Mouse (Mus musculus) CH12.LX (cell line): ENCODE data around the gene Wnt3a. TPM values are rescaled to one million over a fixed set of nuclear protein-coding genes. Genes with fewer than 3 reads are reported as not detected.

ENCODE experiments used
- DNase-seq: peaks from one replicate; pipeline ENCODE4 v3.0.0-alpha.2; 2013; ENCODE audit errors: extremely low read depth
- H3K27ac ChIP-seq: 2 replicates; pipeline ENCODE4 v1.5.1; 2012; ENCODE audit warnings: low read depth, mild to moderate bottlenecking, control low read depth, moderate library complexity; ENCODE audit not compliant: insufficient read depth
- H3K27me3 ChIP-seq: replicated peaks from 2 replicates; pipeline ENCODE3; 2012; ENCODE audit warnings: inconsistent platforms
- H3K36me3 ChIP-seq, 2 experiments: replicated peaks in 1 of 2; 2 replicates each; pipeline versions ENCODE3 to v1.6.1; 2012; ENCODE audit warnings: inconsistent platforms in 1 of 2, low read length in 1 of 2, mild to moderate bottlenecking in 1 of 2, mixed read lengths in 1 of 2, moderate library complexity in 1 of 2; ENCODE audit not compliant: control insufficient read depth in 1 of 2, insufficient read depth in 1 of 2
- H3K4me1 ChIP-seq, 2 experiments: 2 replicates each; pipeline ENCODE4 v1.6.1; 2012; ENCODE audit warnings: inconsistent platforms in 1 of 2, moderate library complexity in 1 of 2; ENCODE audit not compliant: insufficient read depth in 2 of 2, control insufficient read depth in 1 of 2
- H3K4me2 ChIP-seq: 2 replicates; pipeline ENCODE4 v1.6.1; 2012; ENCODE audit warnings: low read depth, mild to moderate bottlenecking, control low read depth; ENCODE audit not compliant: poor library complexity, insufficient read depth, severe bottlenecking
- H3K4me3 ChIP-seq, 3 experiments: fragments of 150-350 bp in 1 of 3; sonication (generic) in 1 of 3; replicated peaks in 1 of 3; 2 replicates each; pipeline versions ENCODE3 to v1.5.1; 2011 to 2012; ENCODE audit warnings: low read depth in 2 of 3, low read length in 2 of 3, mild to moderate bottlenecking in 2 of 3, moderate library complexity in 2 of 3, control low read depth in 1 of 3, improper control_type of control experiment in 1 of 3, inconsistent platforms in 1 of 3, mixed read lengths in 1 of 3; ENCODE audit not compliant: poor library complexity in 1 of 3
- H3K79me2 ChIP-seq: replicated peaks from 2 replicates; pipeline ENCODE4 v1.6.1; 2012; ENCODE audit warnings: mild to moderate bottlenecking, moderate library complexity; ENCODE audit not compliant: control insufficient read depth, poor library complexity, insufficient read depth, severe bottlenecking; ENCODE audit errors: extremely low read depth
- H3K9ac ChIP-seq: 2 replicates; pipeline ENCODE4 v1.6.1; 2012; ENCODE audit warnings: low read depth, mild to moderate bottlenecking, control low read depth, moderate library complexity; ENCODE audit not compliant: insufficient read depth
- H3K9me3 ChIP-seq: replicated peaks from 2 replicates; pipeline ENCODE3; 2012; ENCODE audit warnings: low read length, inconsistent platforms, mixed read lengths
- CHD1 ChIP-seq: IDR thresholded peaks from 2 replicates; pipeline ENCODE4 v1.6.1; 2012; ENCODE audit warnings: low read depth, low read length, improper control_type of control experiment, inconsistent platforms
- CHD2 ChIP-seq: IDR thresholded peaks from 2 replicates; pipeline ENCODE4 v1.6.1; 2011; ENCODE audit warnings: low read length, improper control_type of control experiment
- E2F4 ChIP-seq: IDR thresholded peaks from 2 replicates; pipeline ENCODE4 v1.6.1; 2011; ENCODE audit warnings: low read depth, low read length, improper control_type of control experiment; ENCODE audit not compliant: insufficient replicate concordance
- ELF1 ChIP-seq: IDR thresholded peaks from 2 replicates; pipeline ENCODE4 v1.6.1; 2014; ENCODE audit warnings: low read depth, mild to moderate bottlenecking, inconsistent platforms, low read length, improper control_type of control experiment
- EP300 ChIP-seq: IDR thresholded peaks from 2 replicates; pipeline ENCODE4 v1.6.1; 2011; ENCODE audit warnings: low read length, improper control_type of control experiment
- ETS1 ChIP-seq: conservative IDR thresholded peaks from 2 replicates; pipeline ENCODE4 v1.6.1; 2012; ENCODE audit warnings: low read depth, mild to moderate bottlenecking, inconsistent platforms, low read length, improper control_type of control experiment, moderate library complexity
- HCFC1 ChIP-seq: IDR thresholded peaks from 2 replicates; pipeline ENCODE4 v1.6.1; 2012; ENCODE audit warnings: low read depth, mild to moderate bottlenecking, inconsistent platforms, low read length, improper control_type of control experiment
- JUND ChIP-seq: conservative IDR thresholded peaks from 2 replicates; pipeline ENCODE4 v1.6.1; 2011; ENCODE audit warnings: low read depth, low read length, improper control_type of control experiment
- KAT2A ChIP-seq: IDR thresholded peaks from 2 replicates; pipeline ENCODE4 v1.6.1; 2012; ENCODE audit warnings: low read length, improper control_type of control experiment, inconsistent platforms; ENCODE audit not compliant: insufficient replicate concordance
- MAX ChIP-seq: IDR thresholded peaks from 2 replicates; pipeline ENCODE4 v1.6.1; 2011; ENCODE audit warnings: low read length, improper control_type of control experiment
- MAZ ChIP-seq: IDR thresholded peaks from 2 replicates; pipeline ENCODE4 v1.6.1; 2012; ENCODE audit warnings: low read depth, mild to moderate bottlenecking, inconsistent platforms, low read length, improper control_type of control experiment, moderate library complexity
- PAX5 ChIP-seq: IDR thresholded peaks from 2 replicates; pipeline ENCODE4 v1.6.1; 2012; ENCODE audit warnings: low read length, inconsistent platforms, mixed read lengths
- POLR2AphosphoS2 ChIP-seq: IDR thresholded peaks from 2 replicates; pipeline ENCODE4 v1.6.1; 2011; ENCODE audit warnings: low read depth, low read length, improper control_type of control experiment
- RAD21 ChIP-seq: IDR thresholded peaks from 2 replicates; pipeline ENCODE4 v1.6.1; 2011; ENCODE audit warnings: low read depth, mild to moderate bottlenecking, low read length, improper control_type of control experiment, moderate library complexity
- SIN3A ChIP-seq: IDR thresholded peaks from 2 replicates; pipeline ENCODE4 v1.6.1; 2012; ENCODE audit warnings: low read length, improper control_type of control experiment, inconsistent platforms
- SMC3 ChIP-seq: IDR thresholded peaks from 2 replicates; pipeline ENCODE4 v1.6.1; 2011; ENCODE audit warnings: low read depth, low read length, improper control_type of control experiment
- UBTF ChIP-seq: IDR thresholded peaks from 2 replicates; pipeline ENCODE4 v1.6.1; 2012; ENCODE audit warnings: low read depth, mild to moderate bottlenecking, inconsistent platforms, low read length, improper control_type of control experiment, moderate library complexity
- ZC3H11A ChIP-seq: IDR thresholded peaks from 2 replicates; pipeline ENCODE4 v1.6.1; 2012; ENCODE audit warnings: low read depth, mild to moderate bottlenecking, inconsistent platforms, low read length, improper control_type of control experiment
- ZNF384 ChIP-seq: IDR thresholded peaks from 2 replicates; pipeline ENCODE4 v1.6.1; 2012; ENCODE audit warnings: low read depth, low read length, improper control_type of control experiment, inconsistent platforms
- dilution Hi-C: fragments of 300-500 bp; cut with MboI; formaldehyde crosslinking; loops from 2 replicates; pipeline ENCODE4 v1.14.3; 2020; ENCODE audit warnings: low sequenced_read_pairs; ENCODE audit not compliant: extremely low pct_unique_long_range_greater_than_20kb, extremely low pct_ligation_motif_present
- in situ Hi-C: fragments of 300-500 bp; cut with MboI; formaldehyde crosslinking; loops from 3 replicates; pipeline ENCODE4 v1.14.3; 2019; ENCODE audit warnings: low sequenced_read_pairs, low pct_ligation_motif_present, low pct_unique_long_range_greater_than_20kb, mixed read lengths
- polyA plus RNA-seq: library from polyadenylated mRNA; unstranded; fragments of >175 nt; gene quantifications from 2 replicates; pipeline ENCODE4 v1.2.1, GENCODE M21; 2012; ENCODE audit warnings: low read depth; ENCODE audit not compliant: insufficient read length
- total RNA-seq, 2 experiments: library from RNA; depleted of rRNA; stranded (reverse); fragments of 300-350 nt in 1 of 2; fragments of >200 nt in 1 of 2; gene quantifications; 2 replicates each; pipeline ENCODE4 v1.2.3; 2012 to 2014

The Wnt3a gene
- total and polyA plus RNA-seq, 3 experiments, result not detected

GRCm38 (mm10) chr11:59316517-59316916 is 26.0 kb upstream of the Wnt3a start:
- in situ Hi-C loops, result loop anchor here (10.0 kb wide), 1 partner anchor 48 kb away; no protein-coding TSS in a partner anchor
- H3K79me2 ChIP-seq, result no peaks in the 10 kb centered on the region
- H3K4me1 ChIP-seq, result peaks cover 0 to 3% of the 10 kb centered on the region in 2 experiments; a peak in 1 of 4 replicates
- peaks cover 8% of the 10 kb centered on the region for H3K9me3 ChIP-seq
- no peak overlapping the region for H3K4me3 ChIP-seq
- DNase-seq, result no peak
- TF ChIP-seq KAT2A, result no peak
- no peak for TF ChIP-seq ETS1
- dilution Hi-C loops, result no loop called here
- no peak overlapping the region for H3K9ac ChIP-seq
- H3K36me3 ChIP-seq, result no peaks in the 10 kb centered on the region
- no peak overlapping the region for H3K27ac ChIP-seq
- no peak overlapping the region for H3K4me2 ChIP-seq
- H3K27me3 ChIP-seq, result peaks cover 97% of the 10 kb centered on the region

GRCm38 (mm10) chr11:59313944-59314343 is 23.4 kb upstream of the Wnt3a start:
- Histone ChIP-seq H3K4me3 (no peak overlapping the region), H3K27ac (no peak overlapping the region), H3K4me2 (no peak overlapping the region), H3K9ac (no peak overlapping the region), H3K9me3 (no peaks in the 10 kb centered on the region), H3K36me3 (no peaks in the 10 kb centered on the region), H3K27me3 (peaks cover 100% of the 10 kb centered on the region), H3K79me2 (no peaks in the 10 kb centered on the region), H3K4me1 (peaks cover 0 to 3% of the 10 kb centered on the region in 2 experiments; a peak in 1 of 4 replicates)
- TF ChIP-seq SIN3A (no peak), E2F4 (no peak), JUND (no peak), SMC3 (no peak), ETS1 (no peak), HCFC1 (no peak), KAT2A (no peak), ELF1 (no peak), CHD2 (no peak), ZNF384 (no peak), EP300 (no peak), PAX5 (no peak), CHD1 (no peak), ZC3H11A (no peak), MAX (no peak), POLR2AphosphoS2 (no peak), MAZ (no peak), UBTF (no peak), RAD21 (no peak)
- in situ Hi-C loops (loop anchor here (5.0 to 10.0 kb wide), 2 partner anchors 51 to 168 kb away; no protein-coding TSS in a partner anchor), dilution Hi-C loops (no loop called here)
- DNase-seq, result no peak
